Mouse (Mus musculus) bone marrow macrophage, adult 2 months (primary cell): ENCODE data around the gene Dusp9. TPM values are rescaled to one million over a fixed set of nuclear protein-coding genes. Genes with fewer than 3 reads are reported as not detected.

Source experiments
- H3K27ac ChIP-seq: 2 replicates; pipeline ENCODE4 v1.5.1; 2012; ENCODE audit warnings: low read depth, low read length; ENCODE audit not compliant: insufficient read depth
- H3K4me1 ChIP-seq: 2 replicates; pipeline ENCODE4 v1.6.1; 2012; ENCODE audit warnings: low read length; ENCODE audit not compliant: control insufficient read depth, insufficient read depth
- H3K4me3 ChIP-seq: 2 replicates; pipeline ENCODE4 v1.5.1; 2012; ENCODE audit warnings: mild to moderate bottlenecking, low read length, moderate library complexity; ENCODE audit not compliant: insufficient read depth
- CTCF ChIP-seq: IDR thresholded peaks from 2 replicates; pipeline ENCODE4 v1.5.1; 2012; ENCODE audit warnings: low read depth, mild to moderate bottlenecking, low read length, moderate library complexity
- POLR2A ChIP-seq: IDR thresholded peaks from 2 replicates; pipeline ENCODE4 v1.6.1; 2012; ENCODE audit warnings: mild to moderate bottlenecking, low read depth, low read length, borderline replicate concordance
- polyA plus RNA-seq: library from polyadenylated mRNA; stranded (reverse); fragments of >200 nt; gene quantifications from 2 replicates; pipeline ENCODE4 v1.2.4, GENCODE M21; 2012; ENCODE audit not compliant: missing spikeins, insufficient read depth, insufficient read length

Dusp9 gene
- polyA plus RNA-seq, 1 experiment: not detected

DNA sequence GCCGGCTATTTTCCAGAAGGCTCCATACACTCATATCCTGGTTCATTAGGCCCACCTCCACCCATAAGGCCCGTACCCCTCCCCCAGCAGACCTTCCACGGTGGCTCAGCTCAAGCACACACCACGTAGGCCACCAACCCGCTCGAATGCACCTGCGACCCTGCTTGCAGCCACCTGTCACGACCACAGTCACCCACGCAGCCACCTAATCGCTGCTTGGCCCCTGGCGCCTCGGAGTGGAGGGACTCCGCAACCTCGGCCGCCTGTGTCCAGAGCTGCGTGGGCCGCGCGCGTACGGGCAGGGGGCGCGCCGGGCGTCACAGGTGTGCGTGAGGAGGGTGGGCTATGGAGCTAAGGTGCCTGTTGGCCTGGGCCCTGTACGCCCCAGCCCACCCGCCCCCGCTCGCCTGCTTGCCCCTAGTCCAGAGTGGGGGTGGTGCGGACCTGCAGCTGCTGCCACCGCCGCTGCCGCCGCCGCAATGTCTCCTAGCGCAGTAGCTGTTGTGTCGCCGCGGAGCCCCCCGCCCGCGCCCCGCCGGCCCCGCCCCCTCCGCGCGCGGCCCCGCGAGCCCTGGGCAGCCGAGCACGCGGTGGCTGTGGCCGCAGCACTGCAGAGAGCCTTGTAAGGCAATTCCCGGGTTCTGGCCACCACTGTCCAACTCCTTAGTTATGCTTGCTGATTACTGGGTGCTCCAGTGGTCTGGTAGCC lies 20.5 kb downstream of the Dusp9 start, which contains the start of gene Pnck:
Gene Pnck (minus strand): TSS at position 543 of the 709 bp plus-strand sequence.
- H3K4me1 ChIP-seq: peaks cover 15% of the 10 kb centered on the region
- H3K27ac ChIP-seq: no peak within 1 kb of the TSS
- H3K4me3 ChIP-seq: no peak within 1 kb of the TSS
- no peak for TF ChIP-seq CTCF
- no peak for TF ChIP-seq POLR2A

DNA sequence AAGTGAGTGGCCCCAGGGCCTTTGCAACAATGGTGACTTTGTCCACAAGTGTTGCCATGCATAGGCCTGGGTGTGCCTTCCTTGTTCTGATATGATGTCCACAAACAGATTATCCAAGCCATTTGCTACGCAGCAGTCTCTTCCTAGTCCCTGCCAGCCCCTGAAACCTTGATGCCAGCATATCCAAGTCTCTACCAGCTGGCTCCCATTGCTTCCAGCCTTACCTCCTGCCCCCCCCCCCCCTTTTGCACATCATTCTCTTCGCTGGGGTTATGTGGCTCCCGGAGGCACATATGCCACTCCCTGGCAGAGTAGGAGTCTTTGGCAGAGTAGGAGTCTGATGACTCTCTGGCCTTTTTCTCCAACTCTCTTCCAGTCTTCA lies 21.1 kb downstream of the Dusp9 start:
- Histone ChIP-seq H3K4me3 (no peak overlapping the region), H3K4me1 (peaks cover 15% of the 10 kb centered on the region), H3K27ac (no peak overlapping the region)
- TF ChIP-seq CTCF (no peak), POLR2A (no peak)

GRCm38 (mm10) chrX:73663143-73663542 lies 23.9 kb downstream of the Dusp9 start:
- Histone ChIP-seq H3K4me1 (peaks cover 8% of the 10 kb centered on the region), H3K4me3 (no peak overlapping the region), H3K27ac (no peak overlapping the region)
- no peak for TF ChIP-seq POLR2A
- TF ChIP-seq CTCF: no peak

- TF ChIP-seq CTCF (no peak), POLR2A (no peak)
- Histone ChIP-seq H3K4me3 (no peak overlapping the region), H3K4me1 (peaks cover 12% of the 10 kb centered on the region), H3K27ac (no peak overlapping the region)
These were observed 32.8 kb downstream of the Dusp9 start for GRCm38 (mm10) chrX:73672031-73672431.

DNA sequence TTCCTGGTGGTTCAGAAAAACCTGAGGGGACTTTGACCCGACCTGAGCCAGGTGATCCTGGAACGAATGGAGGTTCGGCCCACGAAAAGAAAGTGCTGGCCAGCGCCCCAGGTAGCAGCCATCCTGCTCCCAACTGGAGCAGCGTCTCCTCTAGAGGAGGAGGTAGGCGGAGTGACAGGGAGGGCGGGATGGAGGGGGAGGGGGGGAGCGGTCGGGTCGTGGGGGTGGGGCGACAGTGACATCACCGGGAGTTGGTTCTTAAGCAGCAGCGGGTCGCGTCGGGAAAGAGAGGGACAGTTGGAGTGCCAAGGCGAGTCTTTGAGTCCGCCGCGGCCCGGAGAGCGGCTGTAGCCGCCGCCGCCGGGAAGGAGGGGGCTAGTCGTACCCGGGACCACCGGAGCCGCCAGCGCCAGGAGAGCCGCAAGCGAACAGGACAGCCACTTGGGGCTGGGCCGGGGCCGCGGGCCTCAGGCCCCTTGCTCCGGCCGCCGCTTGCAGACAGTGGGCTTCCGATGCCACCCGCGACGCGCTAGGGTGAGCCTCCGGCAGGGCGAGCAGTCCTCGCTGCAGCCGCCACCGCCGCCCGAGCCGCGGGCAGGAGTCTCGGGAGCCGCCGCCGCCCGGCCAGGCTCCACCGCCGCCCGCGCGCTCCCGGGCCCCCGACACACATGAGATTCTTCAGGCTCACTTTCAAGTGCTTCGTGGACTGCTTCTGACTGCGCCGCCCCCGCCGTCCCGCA lies 33.8 kb downstream of the Dusp9 start, which contains the start of gene Slc6a8:
Gene Slc6a8 (plus strand): TSS at position 272 of the 740 bp plus-strand sequence.
- peak within 1 kb of the TSS; percentile 81 for H3K4me3 ChIP-seq
- peaks cover 17% of the 10 kb centered on the region for H3K4me1 ChIP-seq
- H3K27ac ChIP-seq: peak within 1 kb of the TSS; percentile 63
- TF ChIP-seq CTCF (no peak), POLR2A (peak; percentile 82; the same call in 1 of the 2 replicates)

DNA sequence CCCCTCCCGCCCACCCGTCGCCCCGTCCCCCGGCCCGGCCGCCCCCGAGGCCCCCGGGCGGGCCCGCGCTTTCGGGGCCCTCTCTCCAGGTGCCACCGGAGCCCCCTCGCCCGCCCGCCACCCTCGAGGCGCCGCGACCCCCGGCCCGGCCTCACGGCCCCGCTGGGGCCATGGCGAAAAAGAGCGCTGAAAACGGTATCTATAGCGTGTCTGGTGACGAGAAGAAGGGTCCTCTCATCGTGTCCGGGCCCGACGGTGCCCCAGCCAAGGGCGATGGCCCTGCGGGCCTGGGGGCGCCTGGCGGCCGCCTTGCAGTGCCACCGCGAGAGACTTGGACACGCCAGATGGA lies 34.4 kb downstream of the Dusp9 start:
- Histone ChIP-seq H3K4me3 (peak overlapping the region; percentile 81), H3K27ac (peak overlapping the region; percentile 63), H3K4me1 (peaks cover 17% of the 10 kb centered on the region)
- no peak for TF ChIP-seq POLR2A
- TF ChIP-seq CTCF: no peak

DNA sequence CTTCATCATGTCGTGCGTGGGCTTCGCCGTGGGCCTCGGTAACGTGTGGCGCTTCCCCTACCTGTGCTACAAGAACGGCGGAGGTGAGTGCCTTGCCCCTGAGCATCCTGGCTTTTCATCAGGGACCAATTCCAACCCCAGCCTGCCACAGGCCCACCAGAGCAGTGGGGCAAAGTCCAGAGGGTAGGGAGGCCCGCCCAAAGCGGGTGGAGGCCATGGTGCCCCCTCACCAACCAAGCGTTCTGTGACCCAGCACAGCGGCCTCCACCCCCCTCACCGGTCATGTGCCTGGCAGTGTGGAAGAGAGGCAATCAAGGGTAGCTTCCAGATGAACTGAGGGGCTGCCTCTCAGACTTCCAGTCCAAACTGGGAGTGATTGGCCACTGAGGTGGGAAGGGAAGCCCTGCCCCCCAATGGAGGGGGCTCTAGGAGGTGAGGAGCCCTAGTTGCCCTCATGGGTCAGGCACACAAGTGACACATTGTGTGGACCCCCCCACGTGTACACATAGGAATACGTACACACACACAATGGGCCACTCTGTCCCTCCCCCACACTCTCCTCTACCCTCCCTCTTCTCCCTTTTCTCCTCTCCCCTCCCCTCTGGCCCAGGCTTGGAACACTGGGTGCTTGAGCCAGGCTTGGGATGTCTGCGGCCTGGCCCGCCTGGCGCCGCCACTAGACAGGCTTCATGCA lies 34.9 kb downstream of the Dusp9 start:
- Histone ChIP-seq H3K27ac (peak overlapping the region; percentile 63), H3K4me1 (peaks cover 17% of the 10 kb centered on the region), H3K4me3 (peak overlapping the region; percentile 81)
- TF ChIP-seq POLR2A (no peak), CTCF (no peak)

DNA sequence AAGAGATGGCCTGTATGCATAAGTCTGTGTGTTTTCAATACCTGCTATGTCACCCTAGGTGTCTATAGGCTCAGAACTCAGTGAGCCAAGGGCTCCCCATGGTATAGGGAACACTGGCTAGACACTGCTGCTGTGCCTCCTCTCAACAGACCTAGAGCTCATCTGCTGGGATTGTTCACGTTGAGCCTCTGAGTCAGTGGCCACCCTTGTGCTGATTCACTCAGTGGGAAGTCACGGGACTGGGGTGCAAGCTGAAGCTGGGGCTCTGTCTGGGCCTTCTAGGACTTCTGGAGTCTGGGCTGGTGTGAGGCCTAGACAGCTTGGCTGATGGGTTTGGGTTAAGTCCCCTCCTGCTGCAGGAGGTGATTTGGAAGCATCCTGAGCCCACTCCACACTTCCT lies 36.0 kb downstream of the Dusp9 start:
- TF ChIP-seq CTCF (no peak), POLR2A (no peak)

DNA sequence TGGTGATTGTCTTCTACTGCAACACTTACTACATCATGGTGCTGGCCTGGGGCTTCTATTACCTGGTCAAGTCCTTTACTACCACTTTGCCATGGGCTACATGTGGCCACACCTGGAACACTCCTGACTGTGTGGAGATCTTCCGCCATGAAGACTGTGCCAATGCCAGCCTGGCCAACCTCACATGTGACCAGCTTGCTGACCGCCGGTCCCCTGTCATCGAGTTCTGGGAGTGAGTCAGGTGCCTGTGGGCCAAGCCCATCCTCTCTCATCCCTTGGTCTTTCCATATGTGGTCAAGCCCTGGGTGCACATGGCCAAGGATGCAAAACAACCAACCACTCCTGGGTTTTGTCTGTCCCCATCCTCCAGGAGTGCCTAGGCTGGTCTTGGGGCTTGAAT lies 37.4 kb downstream of the Dusp9 start:
- TF ChIP-seq POLR2A: no peak
- TF ChIP-seq CTCF: no peak
- Histone ChIP-seq H3K4me3 (no peak overlapping the region), H3K27ac (no peak overlapping the region), H3K4me1 (peaks cover 17% of the 10 kb centered on the region)

More for the DNA sequence above, 36.0 kb downstream of the Dusp9 start:
- Histone ChIP-seq H3K27ac (peak overlapping the region; percentile 63), H3K4me3 (peak overlapping the region; percentile 81), H3K4me1 (peaks cover 17% of the 10 kb centered on the region)
